Mouse (Mus musculus) midbrain, embryonic 12.5 days (tissue): ENCODE data around the gene Myl12a. TPM values are rescaled to one million over a fixed set of nuclear protein-coding genes. Genes with fewer than 3 reads are reported as not detected.

Experiments
- ATAC-seq: fragments of 200-750 bp; cut with Nextera tagmentation; 2 replicates; pipeline ENCODE4 v1.8.0; 2017; ENCODE audit warnings: low read depth, moderate TSS enrichment, moderate library complexity; ENCODE audit not compliant: low FRiP score
- H3K27ac ChIP-seq: fragments of 300-500 bp; sonication (generic); replicated peaks from 2 replicates; pipeline ENCODE4 v1.5.1; 2016; ENCODE audit warnings: mild to moderate bottlenecking
- H3K27me3 ChIP-seq: fragments of 300-500 bp; sonication (generic); 2 replicates; pipeline ENCODE4 v1.6.1; 2016; ENCODE audit warnings: mild to moderate bottlenecking
- H3K36me3 ChIP-seq: fragments of 300-500 bp; sonication (generic); 2 replicates; pipeline ENCODE4 v1.6.1; 2016
- H3K4me1 ChIP-seq: fragments of 300-500 bp; sonication (generic); 2 replicates; pipeline ENCODE4 v1.6.1; 2016
- H3K4me2 ChIP-seq: fragments of 300-500 bp; sonication (generic); replicated peaks from 2 replicates; pipeline ENCODE4 v1.6.1; 2016; ENCODE audit warnings: mild to moderate bottlenecking, moderate library complexity
- H3K4me3 ChIP-seq: fragments of 300-500 bp; sonication (generic); 2 replicates; pipeline ENCODE4 v1.5.1; 2016; ENCODE audit warnings: mild to moderate bottlenecking
- H3K9ac ChIP-seq: fragments of 300-500 bp; sonication (generic); replicated peaks from 2 replicates; pipeline ENCODE4 v1.6.1; 2016; ENCODE audit warnings: mild to moderate bottlenecking, moderate library complexity
- H3K9me3 ChIP-seq: fragments of 300-500 bp; sonication (generic); 2 replicates; pipeline ENCODE4 v1.6.1; 2016; ENCODE audit warnings: mild to moderate bottlenecking
- WGBS: fragments of 180-500 bp; shearing (Covaris S2); methylation state at CpG from one replicate; pipeline ENCODE4 v1.1.7; 2016; 5-methylcytosine and 5-hydroxymethylcytosine counted together
- polyA plus RNA-seq: library from polyadenylated mRNA; unstranded; fragments of >200 nt; fragmentation: Nextera tagmentation; extraction: Ambion mirVana; gene quantifications from 2 replicates; pipeline ENCODE4 v1.2.1, GENCODE M21; 2016

Myl12a gene
- polyA plus RNA-seq, 1 experiment from 2014 or later: 332 TPM

DNA sequence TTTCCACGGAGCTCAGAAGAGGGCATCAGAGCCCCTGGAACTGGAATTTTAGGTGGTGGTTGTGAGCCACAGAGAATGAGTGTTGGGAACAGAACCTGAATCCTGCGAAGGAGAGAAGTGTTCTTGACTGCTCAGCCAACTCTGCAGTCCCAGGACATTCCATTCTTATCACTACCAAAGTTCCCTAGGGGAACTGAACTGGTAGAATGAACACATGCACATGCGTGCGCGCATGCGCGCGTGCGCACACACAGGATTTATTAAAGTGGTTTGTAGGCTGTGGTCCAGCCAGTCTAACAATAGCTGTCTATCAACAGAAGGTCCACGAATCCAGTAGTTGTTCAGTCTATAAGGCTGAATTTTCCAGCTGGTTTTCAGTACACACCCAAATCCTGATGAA is 21.4 kb upstream of the Myl12a start:
- Histone ChIP-seq H3K9ac (no peak overlapping the region), H3K4me3 (no peak overlapping the region), H3K27ac (no peak overlapping the region), H3K27me3 (no peaks in the 10 kb centered on the region), H3K36me3 (no peaks in the 10 kb centered on the region), H3K9me3 (no peaks in the 10 kb centered on the region), H3K4me2 (no peak overlapping the region), H3K4me1 (no peaks in the 10 kb centered on the region)
- 92% methylated on average over 10 of the region's 10 CpGs for WGBS
- no peak for ATAC-seq

DNA sequence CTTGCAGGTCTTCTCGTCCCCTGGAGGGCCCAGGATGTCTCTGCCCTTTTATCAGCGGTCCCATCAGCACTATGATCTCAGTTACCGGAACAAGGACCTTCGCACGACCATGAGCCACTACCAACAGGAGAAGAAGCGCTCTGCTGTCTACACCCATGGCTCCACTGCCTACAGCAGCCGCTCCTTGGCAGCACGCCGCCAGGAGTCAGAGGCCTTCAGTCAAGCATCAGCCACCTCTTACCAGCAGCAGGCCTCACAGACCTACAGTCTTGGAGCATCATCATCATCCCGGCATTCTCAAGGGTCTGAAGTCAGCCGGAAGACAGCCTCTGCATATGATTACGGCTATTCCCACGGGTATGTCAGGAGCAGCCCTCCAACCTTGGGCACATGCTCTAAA is 20.2 kb upstream of the Myl12a start:
- no peak overlapping the region for H3K27ac ChIP-seq
- no peaks in the 10 kb centered on the region for H3K27me3 ChIP-seq
- no peak overlapping the region for H3K4me2 ChIP-seq
- no peaks in the 10 kb centered on the region for H3K4me1 ChIP-seq
- H3K9ac ChIP-seq: no peak overlapping the region
- H3K36me3 ChIP-seq: no peaks in the 10 kb centered on the region
- WGBS: 88% methylated on average over 13 of the region's 13 CpGs
- no peak overlapping the region for H3K4me3 ChIP-seq
- no peak for ATAC-seq
- no peaks in the 10 kb centered on the region for H3K9me3 ChIP-seq

GRCm38 (mm10) chr17:71019860-71020259 is 17.2 kb upstream of the Myl12a start:
- H3K27me3 ChIP-seq: no peaks in the 10 kb centered on the region
- H3K4me2 ChIP-seq: no peak overlapping the region
- H3K4me1 ChIP-seq: no peaks in the 10 kb centered on the region; the same call in 1 of the 2 replicates
- WGBS: 65% methylated on average over 9 of the region's 9 CpGs
- H3K9ac ChIP-seq: no peak overlapping the region; the same call in 1 of the 2 replicates
- H3K36me3 ChIP-seq: no peaks in the 10 kb centered on the region
- H3K9me3 ChIP-seq: no peaks in the 10 kb centered on the region
- H3K4me3 ChIP-seq: no peak overlapping the region
- no peak overlapping the region for H3K27ac ChIP-seq
- ATAC-seq: no peak

GRCm38 (mm10) chr17:71019309-71019655 is 16.6 kb upstream of the Myl12a start:
- ATAC-seq: no peak
- Histone ChIP-seq H3K27me3 (no peaks in the 10 kb centered on the region), H3K9ac (no peak overlapping the region), H3K27ac (no peak overlapping the region), H3K36me3 (no peaks in the 10 kb centered on the region), H3K4me3 (no peak overlapping the region), H3K9me3 (no peaks in the 10 kb centered on the region), H3K4me2 (no peak overlapping the region), H3K4me1 (no peaks in the 10 kb centered on the region; the same call in 1 of the 2 replicates)
- 43% methylated on average over 6 of the region's 6 CpGs for WGBS

DNA sequence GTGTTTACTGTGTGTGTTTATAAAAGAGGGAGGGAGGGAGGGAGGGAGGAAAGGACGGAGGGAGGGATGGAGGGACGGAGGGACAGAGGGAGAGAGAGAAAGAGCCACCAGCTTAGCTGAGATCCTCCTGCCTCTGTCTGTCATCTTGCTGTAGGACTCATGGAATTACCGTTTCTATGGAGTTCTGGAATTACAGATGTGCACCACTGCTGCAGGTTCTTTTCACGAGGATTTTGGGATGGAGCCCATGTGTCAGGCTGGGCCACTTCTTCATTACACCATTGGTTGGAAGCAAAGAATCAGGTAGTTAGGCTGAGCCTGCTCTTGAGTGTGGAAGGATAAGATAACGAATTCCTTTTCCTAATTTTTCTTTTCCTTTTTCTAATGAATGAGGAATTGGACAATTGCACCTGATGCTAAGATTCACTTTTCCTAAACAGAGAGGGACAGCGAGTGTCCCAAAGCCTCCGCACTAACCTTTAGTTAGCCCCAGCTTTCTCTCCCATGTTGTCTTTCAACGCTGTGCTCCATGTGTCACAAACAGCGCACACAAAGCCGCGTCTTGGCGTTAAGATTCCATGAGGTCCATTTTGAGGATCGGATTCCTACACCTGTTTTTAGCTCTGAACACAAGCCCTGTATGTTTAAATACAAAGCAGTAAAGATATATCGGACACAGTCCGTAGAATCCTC is 16.1 kb upstream of the Myl12a start:
- Histone ChIP-seq H3K4me2 (no peak overlapping the region), H3K36me3 (no peaks in the 10 kb centered on the region), H3K27ac (no peak overlapping the region), H3K4me1 (no peaks in the 10 kb centered on the region; the same call in 1 of the 2 replicates), H3K9ac (no peak overlapping the region), H3K4me3 (no peak overlapping the region), H3K27me3 (no peaks in the 10 kb centered on the region), H3K9me3 (no peaks in the 10 kb centered on the region)
- 83% methylated on average over 15 of the region's 15 CpGs for WGBS
- ATAC-seq: no peak

- no peaks in the 10 kb centered on the region for H3K27me3 ChIP-seq
- no peaks in the 10 kb centered on the region for H3K9me3 ChIP-seq
- no peak overlapping the region for H3K9ac ChIP-seq
- WGBS: 95% methylated on average over 3 of the region's 3 CpGs
- H3K4me2 ChIP-seq: no peak overlapping the region
- H3K4me3 ChIP-seq: no peak overlapping the region
- H3K27ac ChIP-seq: no peak overlapping the region
- no peaks in the 10 kb centered on the region; the same call in 1 of the 2 replicates for H3K4me1 ChIP-seq
- H3K36me3 ChIP-seq: no peaks in the 10 kb centered on the region
- ATAC-seq: no peak
Observed at GRCm38 (mm10) chr17:71018151-71018550, 15.5 kb upstream of the Myl12a start.

DNA sequence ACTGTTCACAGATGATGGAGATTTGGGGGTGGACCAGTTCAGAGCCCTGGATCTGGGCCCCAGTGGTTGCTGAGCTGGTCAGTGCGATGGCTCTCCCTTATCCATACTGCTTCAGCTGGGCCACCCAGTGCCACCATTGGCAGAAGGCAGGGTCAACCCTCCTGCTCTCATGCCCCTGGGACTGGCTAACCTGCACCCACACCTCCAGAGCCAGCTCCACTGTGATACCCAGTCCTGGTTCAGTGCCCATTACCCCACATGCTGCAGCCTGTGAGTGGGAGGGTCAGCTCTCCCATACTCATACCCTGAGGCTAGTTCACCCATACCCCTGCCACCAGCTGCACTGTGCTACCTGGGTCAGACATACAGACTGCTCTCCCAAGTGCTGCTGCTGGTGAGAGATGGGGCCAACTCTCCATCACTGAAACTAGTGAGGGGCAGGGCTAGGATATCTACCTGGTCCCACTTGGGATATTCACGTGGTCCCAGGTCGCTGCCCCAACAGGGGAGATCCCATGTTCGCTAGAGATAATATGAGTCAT is 14.8 kb upstream of the Myl12a start:
- 90% methylated on average over 4 of the region's 4 CpGs for WGBS
- Histone ChIP-seq H3K36me3 (no peaks in the 10 kb centered on the region), H3K4me1 (no peaks in the 10 kb centered on the region; the same call in 1 of the 2 replicates), H3K27ac (no peak overlapping the region), H3K4me2 (no peak overlapping the region), H3K9ac (no peak overlapping the region), H3K27me3 (no peaks in the 10 kb centered on the region), H3K4me3 (no peak overlapping the region), H3K9me3 (no peaks in the 10 kb centered on the region)
- ATAC-seq: no peak

- no peak for ATAC-seq
- Histone ChIP-seq H3K4me3 (no peak overlapping the region), H3K27ac (no peak overlapping the region), H3K9ac (no peak overlapping the region), H3K4me1 (no peaks in the 10 kb centered on the region; the same call in 1 of the 2 replicates), H3K9me3 (no peaks in the 10 kb centered on the region), H3K27me3 (no peaks in the 10 kb centered on the region), H3K4me2 (no peak overlapping the region), H3K36me3 (no peaks in the 10 kb centered on the region)
- 44% methylated on average over 5 of the region's 5 CpGs for WGBS
Observed at GRCm38 (mm10) chr17:71014911-71015310, 12.2 kb upstream of the Myl12a start.

DNA sequence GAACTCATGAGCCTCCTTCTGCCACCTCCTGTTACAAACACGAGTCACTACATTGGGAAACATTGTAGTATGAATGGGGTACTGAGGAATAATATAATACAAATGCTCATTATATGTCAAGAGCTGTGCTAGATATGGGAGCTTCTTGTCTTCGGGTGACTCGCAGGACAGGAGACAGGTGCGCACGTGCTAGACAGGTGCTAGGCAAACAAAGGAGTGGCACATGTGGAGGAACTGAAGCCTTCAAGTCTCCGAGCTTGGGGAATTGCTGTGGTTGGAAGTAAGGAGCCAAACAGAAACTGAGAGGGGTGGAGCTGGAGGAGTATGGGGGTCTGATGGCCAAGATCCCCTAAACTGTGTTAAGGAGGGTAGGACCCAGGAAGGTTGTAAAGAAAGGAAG is 10.4 kb upstream of the Myl12a start:
- Histone ChIP-seq H3K27ac (no peak overlapping the region), H3K9ac (no peak overlapping the region), H3K4me1 (no peaks in the 10 kb centered on the region; the same call in 1 of the 2 replicates), H3K4me2 (no peak overlapping the region), H3K36me3 (no peaks in the 10 kb centered on the region), H3K9me3 (no peaks in the 10 kb centered on the region), H3K27me3 (no peaks in the 10 kb centered on the region), H3K4me3 (no peak overlapping the region)
- ATAC-seq: no peak
- WGBS: 93% methylated on average over 6 of the region's 6 CpGs

DNA sequence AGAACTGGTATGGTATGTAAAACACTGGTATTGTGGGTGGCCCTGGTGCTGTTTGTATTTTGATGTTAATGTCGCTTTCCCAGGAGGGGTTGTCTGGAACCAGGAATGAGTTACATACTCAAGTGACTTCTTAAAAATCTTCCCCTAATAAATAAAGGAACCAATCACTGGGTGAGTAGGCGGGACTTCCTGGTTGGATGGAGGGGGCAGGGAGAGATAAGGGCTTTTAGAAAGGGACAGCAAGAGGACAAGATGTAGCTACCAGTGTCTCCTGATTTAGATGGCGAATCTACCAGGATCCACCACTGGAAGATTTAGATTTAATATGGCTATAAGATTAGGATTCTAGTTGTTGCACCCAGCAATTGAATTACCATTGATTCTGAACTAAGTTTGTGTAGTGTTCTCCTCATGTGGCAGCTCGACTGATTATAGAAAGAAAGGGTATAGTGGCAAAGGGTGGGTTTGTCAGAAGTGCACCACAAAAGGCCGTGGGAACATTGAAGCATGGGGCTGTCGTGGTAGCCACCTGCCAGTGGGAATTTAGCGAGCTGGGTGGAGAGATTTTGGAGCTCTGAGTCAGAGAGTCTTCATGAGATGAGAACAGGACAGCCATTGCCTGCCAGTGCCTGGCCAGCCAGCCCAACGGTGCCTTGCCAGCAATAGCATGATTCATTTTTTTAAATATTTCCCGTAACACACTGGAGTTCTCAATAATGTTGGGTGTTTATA is 9.4 kb upstream of the Myl12a start:
- H3K9ac ChIP-seq: no peak overlapping the region
- no peaks in the 10 kb centered on the region for H3K9me3 ChIP-seq
- no peak overlapping the region for H3K27ac ChIP-seq
- H3K4me3 ChIP-seq: no peak overlapping the region
- H3K36me3 ChIP-seq: no peaks in the 10 kb centered on the region
- H3K27me3 ChIP-seq: no peaks in the 10 kb centered on the region
- ATAC-seq: no peak
- WGBS: 91% methylated on average over 9 of the region's 9 CpGs
- no peaks in the 10 kb centered on the region; the same call in 1 of the 2 replicates for H3K4me1 ChIP-seq
- H3K4me2 ChIP-seq: no peak overlapping the region

GRCm38 (mm10) chr17:71010646-71011242 is 8.1 kb upstream of the Myl12a start:
- no peak overlapping the region for H3K4me2 ChIP-seq
- H3K9me3 ChIP-seq: no peaks in the 10 kb centered on the region
- no peaks in the 10 kb centered on the region for H3K27me3 ChIP-seq
- H3K9ac ChIP-seq: no peak overlapping the region
- H3K36me3 ChIP-seq: no peaks in the 10 kb centered on the region
- peaks cover 5% of the 10 kb centered on the region; the same call in 1 of the 2 replicates for H3K4me1 ChIP-seq
- no peak overlapping the region for H3K27ac ChIP-seq
- no peak for ATAC-seq
- no peak overlapping the region for H3K4me3 ChIP-seq
- 65% methylated on average over 7 of the region's 7 CpGs for WGBS

DNA sequence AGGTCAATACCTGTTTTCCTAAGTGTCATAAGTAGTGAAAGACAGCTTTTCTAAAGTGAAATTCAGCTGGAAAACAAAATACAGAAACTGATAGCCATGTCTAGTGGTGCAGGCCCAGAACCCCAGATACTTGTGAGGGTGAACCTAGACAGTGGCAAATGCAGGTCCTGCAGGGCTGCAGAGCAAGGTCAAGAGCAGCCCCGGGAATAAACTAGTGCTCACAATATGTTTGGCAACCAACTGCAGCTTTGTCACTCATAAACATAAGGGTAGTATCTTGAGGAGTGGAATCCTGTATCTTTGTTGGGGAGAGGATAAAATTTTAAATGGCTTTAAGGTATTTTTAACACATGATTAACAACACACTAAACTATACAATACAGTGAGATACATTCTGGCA is 7.1 kb upstream of the Myl12a start:
- no peak for ATAC-seq
- Histone ChIP-seq H3K27me3 (no peaks in the 10 kb centered on the region), H3K27ac (no peak overlapping the region), H3K36me3 (no peaks in the 10 kb centered on the region), H3K4me3 (no peak overlapping the region), H3K9ac (no peak overlapping the region), H3K9me3 (no peaks in the 10 kb centered on the region), H3K4me2 (no peak overlapping the region), H3K4me1 (peaks cover 5% of the 10 kb centered on the region; the same call in 1 of the 2 replicates)
- WGBS: 71% methylated on average over 1 of the region's 1 CpGs
